Mouse (Mus musculus) C2C12 (cell line): ENCODE results near the gene Cpsf7.

Experiments used
- CTCF ChIP-seq: IDR thresholded peaks from one replicate; pipeline ENCODE4 v1.5.1; 2011; ENCODE audit not compliant: control insufficient read depth, insufficient read depth, insufficient read length
- MYOD1 ChIP-seq: IDR thresholded peaks from one replicate; pipeline ENCODE4 v1.6.1; 2011; ENCODE audit warnings: low read depth; ENCODE audit not compliant: control insufficient read depth, insufficient read length
- MYOG ChIP-seq: IDR thresholded peaks from one replicate; pipeline ENCODE4 v1.6.1; 2011; ENCODE audit not compliant: control insufficient read depth, insufficient read length; ENCODE audit errors: extremely low read depth

- TF ChIP-seq CTCF (no peak), MYOG (no peak), MYOD1 (no peak)
Observed at GRCm38 (mm10) chr19:10520355-10520754, 4.7 kb upstream of the Cpsf7 start.
